In genomic region chr2:157944156-157944893, GRCm38 (mm10) we compare ENCODE assay signal across 9 mouse cellular contexts. TPM values are rescaled to one million over a fixed set of nuclear protein-coding genes. Genes with fewer than 3 reads are reported as not detected.
A peak's percentile ranks its signal among the peaks of the same experiment; 100 is the strongest.
DNase-seq lines count a peak whose midpoint lies in the region; ATAC-seq and TF ChIP-seq lines count a peak whose summit lies in the region.
"Had no signal": no experiment of that assay in that cellular context is flagged by ENCODE, and none has a peak within 500 bp of the region (broad histone marks: within the 10 kb centered on the region; RNA-seq: fewer than 3 reads in every experiment).

No protein-coding gene starts in this region.

- intact Hi-C loops in left cerebral cortex, adult 2 months (cut with DNase I) = no loop called here
- intact Hi-C loops in gastrocnemius, postnatal 14 days (cut with DNase I; ENCODE audit: low total_unique reads) = loop anchor here (2.0 kb wide), 1 partner anchor 310 kb away; no protein-coding TSS in a partner anchor

- WGBS in forebrain, embryonic 10.5 days = 12% methylated on average over 37 of the region's 37 CpGs
- 14% methylated on average over 37 of the region's 37 CpGs for WGBS in intestine, embryonic 16.5 days
- 11% methylated on average over 37 of the region's 37 CpGs for WGBS in midbrain, embryonic 11.5 days

- H3K4me3 ChIP-seq in left cerebral cortex, adult 2 months = peak overlapping the region; percentile 47
- H3K4me3 ChIP-seq in forebrain, embryonic 10.5 days = peak overlapping the region; percentile 67
- peak overlapping the region; percentile 60 for H3K4me3 ChIP-seq in intestine, embryonic 16.5 days (ENCODE audit: low read length)
- H3K4me3 ChIP-seq in midbrain, embryonic 11.5 days (ENCODE audit: low read depth, low read length) = peak overlapping the region; percentile 48

- H3K27ac ChIP-seq in left cerebral cortex, adult 2 months = peak overlapping the region; percentile 53
- H3K27ac ChIP-seq in forebrain, embryonic 10.5 days = peak overlapping the region; percentile 88
- no peak overlapping the region; the same call in 1 of the 2 replicates for H3K27ac ChIP-seq in intestine, embryonic 16.5 days (ENCODE audit: low read length)
- no peak overlapping the region for H3K27ac ChIP-seq in midbrain, embryonic 11.5 days (ENCODE audit: low read depth, low read length)

- peak overlapping the region; percentile 73 for H3K9ac ChIP-seq in intestine, embryonic 16.5 days (ENCODE audit: low read depth, low read length)
- H3K9ac ChIP-seq in midbrain, embryonic 11.5 days (ENCODE audit: low read length) = peak overlapping the region; percentile 79

- H3K36me3 ChIP-seq in forebrain, embryonic 10.5 days (replicated peaks) = no peaks in the 10 kb centered on the region
- H3K36me3 ChIP-seq in intestine, embryonic 16.5 days (ENCODE audit: control insufficient read depth, insufficient read depth, low read length) = no peaks in the 10 kb centered on the region
- no peaks in the 10 kb centered on the region for H3K36me3 ChIP-seq in midbrain, embryonic 11.5 days (ENCODE audit: control insufficient read depth, insufficient read depth, low read length)

- DNase-seq in left cerebral cortex, adult 2 months (ENCODE audit: extremely low spot score in 1 of 2, low spot score in 2 of 2) = peak in 1 of 2 experiments; percentile 35
- DNase-seq in left cerebral cortex, adult 18-20 months (ENCODE audit: low spot score in 2 of 2) = no peak
- peak; percentile 26 for DNase-seq in forebrain, embryonic 10.5 days (ENCODE audit: extremely low spot score, low spot score)
- DNase-seq in midbrain, embryonic 11.5 days (ENCODE audit: low spot score, missing footprints) = peak; percentile 88
- no peak for DNase-seq in adrenal gland, postnatal 4 days (ENCODE audit: low spot score in 2 of 2)
- DNase-seq in gastrocnemius, postnatal 14 days = no peak
- no peak for DNase-seq in lung, postnatal 14 days

- H3K4me2 ChIP-seq in intestine, embryonic 16.5 days (ENCODE audit: low read depth, low read length) = peak overlapping the region; percentile 99
- H3K4me2 ChIP-seq in midbrain, embryonic 11.5 days = peak overlapping the region; percentile 74

- no peaks in the 10 kb centered on the region for H3K9me3 ChIP-seq in forebrain, embryonic 10.5 days
- H3K9me3 ChIP-seq in intestine, embryonic 16.5 days (ENCODE audit: control insufficient read depth, low read length) = no peaks in the 10 kb centered on the region
- H3K9me3 ChIP-seq in midbrain, embryonic 11.5 days (ENCODE audit: control insufficient read depth, low read length) = no peaks in the 10 kb centered on the region

- TF ChIP-seq CTCF in left cerebral cortex, adult 2 months (IDR thresholded peaks at IDR 0.05) = no peak

- peaks cover 30% of the 10 kb centered on the region for H3K4me1 ChIP-seq in forebrain, embryonic 10.5 days
- peaks cover 25% of the 10 kb centered on the region for H3K4me1 ChIP-seq in intestine, embryonic 16.5 days (ENCODE audit: control insufficient read depth, insufficient read depth, low read length)
- H3K4me1 ChIP-seq in midbrain, embryonic 11.5 days (ENCODE audit: control insufficient read depth, insufficient read depth, low read length) = peaks cover 23% of the 10 kb centered on the region

- ATAC-seq in intestine, embryonic 16.5 days = peak; percentile 17
- peak; percentile 58 for ATAC-seq in midbrain, embryonic 11.5 days (ENCODE audit: low FRiP score)

- peaks cover 57% of the 10 kb centered on the region for H3K27me3 ChIP-seq in forebrain, embryonic 10.5 days (ENCODE audit: poor library complexity, severe bottlenecking)
- peaks cover 26% of the 10 kb centered on the region for H3K27me3 ChIP-seq in intestine, embryonic 16.5 days (replicated peaks; ENCODE audit: control insufficient read depth, insufficient read depth, low read length)
- peaks cover 14% of the 10 kb centered on the region for H3K27me3 ChIP-seq in midbrain, embryonic 11.5 days (ENCODE audit: control insufficient read depth, insufficient read depth, low read length)

RNA-seq across cellular contexts. Expression of gene Vstm2l, which starts 29.9 kb away (rescaled TPM):
- 100 to 1,000 TPM; 159 to 170 TPM for total RNA-seq in left cerebral cortex, adult 2 months (2021)
- total RNA-seq in left cerebral cortex, adult 18-20 months (2021) = 100 to 1,000 TPM; 171 to 184 TPM
- polyA plus RNA-seq in forebrain, embryonic 10.5 days (2016; fragmentation: Nextera tagmentation; extraction: Ambion mirVana) = 0.10 and 0.11 TPM in 2 replicates
- polyA plus RNA-seq in intestine, embryonic 16.5 days (2015; fragmentation: Nextera tagmentation; extraction: Ambion mirVana) = 0.10 TPM in 1 of 2 replicates, not detected in the other
- polyA plus RNA-seq in midbrain, embryonic 11.5 days (2014; fragmentation: Nextera tagmentation; extraction: Ambion mirVana) = 3.4 and 3.5 TPM in 2 replicates
- 10 to 100 TPM; 17.6 to 24.9 TPM for total RNA-seq in adrenal gland, postnatal 4 days (2021)
- not detected for total RNA-seq in gastrocnemius, postnatal 14 days (2021)
- total RNA-seq: MEL had no signal

Comparison
In these comparisons a context has a peak if more than half of its experiments do, and no peak if none do; other contexts are left out.
1. DNase-seq: peak in forebrain, embryonic 10.5 days (single experiment) and midbrain, embryonic 11.5 days (single experiment); none in left cerebral cortex, adult 18-20 months (0 of 2), adrenal gland, postnatal 4 days (0 of 2), gastrocnemius, postnatal 14 days (single experiment) and lung, postnatal 14 days (single experiment).
2. H3K27ac ChIP-seq: peak in left cerebral cortex, adult 2 months (single experiment) and forebrain, embryonic 10.5 days (single experiment); none in intestine, embryonic 16.5 days (single experiment) and midbrain, embryonic 11.5 days (single experiment).
3. RNA of gene Vstm2l, which starts 29.9 kb away (total RNA-seq): 171 to 184 TPM in left cerebral cortex, adult 18-20 months, 159 to 170 TPM in left cerebral cortex, adult 2 months and 17.6 to 24.9 TPM in adrenal gland, postnatal 4 days; not detected in gastrocnemius, postnatal 14 days; every median in the first group is over 10 times any median in the second.
4. Peak in every context shown above with its lines, with median percentiles within 50 percentile points of each other: H3K4me3 ChIP-seq.